Mouse (Mus musculus) layer of hippocampus, adult 8-10 months (tissue): Measurements from ENCODE around the gene Pptc7. TPM values are rescaled to one million over a fixed set of nuclear protein-coding genes. Genes with fewer than 3 reads are reported as not detected.

ENCODE experiments used
- DNase-seq, 2 experiments: peaks; one replicate each; pipeline ENCODE4 v3.0.0; 2022; ENCODE audit warnings: low spot score in 2 of 2
- total RNA-seq, 4 experiments: library from RNA; stranded (reverse); gene quantifications; 2 replicates each; pipeline ENCODE4 v1.2.4; 2022

Pptc7 gene
- total RNA-seq, 4 experiments from 2014 or later, result 41.0 to 48.0 (median 43.7) TPM

GRCm38 (mm10) chr5:122327283-122327682 lies 43.1 kb downstream of the Pptc7 start:
- DNase-seq, result no peak

GRCm38 (mm10) chr5:122330269-122330668 lies 46.1 kb downstream of the Pptc7 start:
- DNase-seq, result no peak

GRCm38 (mm10) chr5:122334682-122335081 lies 50.5 kb downstream of the Pptc7 start:
- no peak for DNase-seq

DNA sequence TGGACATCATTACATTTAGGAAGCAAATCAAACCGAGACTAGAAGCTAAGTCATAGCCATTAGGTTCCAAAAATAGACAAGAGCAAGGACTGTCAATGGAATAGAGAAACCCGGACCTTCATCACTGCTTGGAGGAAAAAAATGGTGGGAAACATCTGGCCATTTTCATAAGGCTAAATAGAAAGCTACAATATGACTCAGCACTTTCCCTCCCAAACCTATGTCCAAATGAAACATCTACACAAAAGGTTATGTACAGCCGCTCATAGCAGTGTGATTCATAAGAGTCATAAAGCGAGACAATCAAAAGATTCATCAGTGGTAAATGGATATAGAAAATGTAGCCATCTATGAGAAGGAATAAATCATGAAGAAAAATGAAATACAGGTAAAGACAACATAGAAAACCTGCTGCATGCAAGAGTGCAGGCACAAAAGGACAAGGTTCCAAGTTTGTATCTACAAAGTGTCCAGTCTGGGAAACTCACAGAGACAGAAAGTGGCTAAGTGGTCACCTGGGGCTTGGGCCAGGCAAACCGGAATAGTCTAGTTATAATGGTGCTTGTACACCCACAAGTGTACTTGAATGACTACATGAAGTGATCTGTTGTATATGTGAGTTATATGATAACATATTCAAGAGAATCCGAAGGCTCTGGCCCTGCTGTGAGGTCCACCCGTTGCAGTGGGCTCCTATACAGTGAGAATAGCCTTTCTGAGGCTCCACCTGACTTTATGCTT lies 52.6 kb downstream of the Pptc7 start:
- no peak for DNase-seq

DNA sequence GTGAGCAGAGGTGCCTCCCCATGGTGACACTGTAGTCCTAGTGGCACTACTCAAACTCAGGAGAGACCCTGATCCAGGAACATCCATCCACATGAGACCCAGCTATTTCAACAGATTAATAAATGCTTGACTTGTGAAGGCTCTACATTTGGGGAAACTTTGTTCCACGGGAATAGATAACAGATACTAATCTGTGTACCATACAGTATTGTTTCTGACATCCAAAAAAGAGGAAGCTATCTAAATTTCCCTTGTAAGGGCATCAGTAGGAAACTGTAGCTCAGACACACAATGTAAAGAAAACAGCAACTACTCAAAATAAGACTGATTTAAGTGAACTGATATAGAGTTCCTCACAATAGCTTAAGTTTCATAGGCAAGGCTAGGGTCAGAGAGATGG lies 58.7 kb downstream of the Pptc7 start:
- DNase-seq, result no peak

GRCm38 (mm10) chr5:122343768-122344167 lies 59.6 kb downstream of the Pptc7 start:
- DNase-seq, result no peak

GRCm38 (mm10) chr5:122344260-122344659 lies 60.1 kb downstream of the Pptc7 start:
- DNase-seq, result peak in 1 of 2 experiments; percentile 65

DNA sequence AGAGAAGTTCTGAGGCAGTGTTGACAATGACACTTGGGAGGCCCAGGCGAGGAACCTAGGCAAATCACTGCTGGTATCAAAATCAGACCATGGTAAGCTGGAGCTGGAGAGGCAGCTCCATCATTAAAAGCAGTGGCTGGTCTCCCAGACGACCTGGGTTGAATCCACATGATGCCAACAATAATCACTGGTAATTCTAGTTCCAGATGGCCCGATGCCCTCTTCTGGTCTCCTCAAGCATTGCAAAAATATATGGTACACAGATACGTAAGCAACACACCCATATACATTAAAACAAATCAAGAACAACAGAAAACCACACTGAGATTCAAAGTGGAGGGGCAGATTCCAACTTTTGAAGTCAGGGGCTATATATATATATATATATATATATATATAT lies 61.6 kb downstream of the Pptc7 start:
- no peak for DNase-seq

DNA sequence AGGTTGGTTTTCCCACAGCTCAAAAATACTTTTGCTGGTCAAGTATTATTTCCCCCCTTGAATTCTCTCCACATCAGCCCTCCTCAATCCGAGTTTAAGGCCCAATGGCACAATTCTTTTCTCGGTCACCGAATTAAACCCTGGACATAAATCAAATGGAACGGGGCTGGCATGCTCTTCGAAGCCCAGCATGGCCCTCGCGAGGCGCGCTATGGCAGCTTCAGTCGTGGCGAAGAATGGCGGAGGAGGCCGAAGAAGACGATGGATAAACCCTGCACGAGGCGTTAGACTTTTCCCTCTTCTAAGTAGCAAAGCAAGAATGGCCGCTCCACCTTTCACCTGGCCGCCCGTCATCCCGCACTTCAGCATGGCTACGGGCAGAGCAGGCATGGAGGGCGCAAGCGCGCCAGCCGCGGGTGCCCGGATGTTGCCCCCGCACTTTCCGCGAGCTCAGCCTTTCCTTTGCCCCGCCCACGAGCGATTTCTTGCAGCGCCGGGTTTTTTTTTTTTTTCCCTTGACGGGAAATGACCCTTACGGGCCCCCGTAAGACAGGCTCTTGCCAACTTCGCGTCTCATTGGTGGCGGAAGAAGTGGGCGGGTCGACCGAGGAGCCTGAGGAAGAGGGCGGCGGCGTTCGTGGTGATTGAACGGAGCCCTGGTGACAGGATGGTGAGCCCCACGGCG lies 69.8 kb downstream of the Pptc7 start, which contains the start of the genes Rad9b and Vps29:
Rad9b (minus strand) TSS at position 427 of the 685 bp plus-strand sequence.
Vps29 (plus strand) TSS at position 563 of the 685 bp plus-strand sequence.
- DNase-seq, result peak; percentile 96

DNA sequence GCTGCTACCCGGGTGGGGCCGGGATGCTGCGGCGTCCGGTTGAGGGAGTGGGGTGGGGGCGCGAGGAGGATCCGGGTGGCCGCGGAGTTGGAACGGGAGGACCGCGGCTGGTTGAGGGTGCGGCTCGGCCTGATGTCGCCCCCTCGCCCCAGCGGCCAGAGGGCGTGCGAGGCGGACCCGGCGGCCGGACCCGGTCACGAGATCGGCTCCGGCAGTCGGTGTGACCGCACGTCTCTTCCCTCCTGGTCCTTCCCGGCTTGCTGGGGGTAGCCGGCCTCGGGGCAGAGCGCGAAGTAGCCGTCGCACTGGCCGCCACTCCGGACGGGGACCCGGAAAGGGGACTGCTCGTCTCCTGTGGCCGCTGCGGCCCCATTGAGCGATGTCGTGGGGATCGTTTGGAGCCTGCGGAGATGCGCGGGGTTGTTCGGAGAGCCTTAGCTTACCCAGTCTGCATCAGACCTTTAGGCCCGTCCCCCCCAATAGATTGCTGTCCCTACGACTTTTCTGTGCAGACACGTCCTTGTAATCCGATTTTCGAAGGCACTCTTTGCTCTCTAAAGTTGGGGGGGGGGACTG lies 70.4 kb downstream of the Pptc7 start:
- no peak for DNase-seq

DNA sequence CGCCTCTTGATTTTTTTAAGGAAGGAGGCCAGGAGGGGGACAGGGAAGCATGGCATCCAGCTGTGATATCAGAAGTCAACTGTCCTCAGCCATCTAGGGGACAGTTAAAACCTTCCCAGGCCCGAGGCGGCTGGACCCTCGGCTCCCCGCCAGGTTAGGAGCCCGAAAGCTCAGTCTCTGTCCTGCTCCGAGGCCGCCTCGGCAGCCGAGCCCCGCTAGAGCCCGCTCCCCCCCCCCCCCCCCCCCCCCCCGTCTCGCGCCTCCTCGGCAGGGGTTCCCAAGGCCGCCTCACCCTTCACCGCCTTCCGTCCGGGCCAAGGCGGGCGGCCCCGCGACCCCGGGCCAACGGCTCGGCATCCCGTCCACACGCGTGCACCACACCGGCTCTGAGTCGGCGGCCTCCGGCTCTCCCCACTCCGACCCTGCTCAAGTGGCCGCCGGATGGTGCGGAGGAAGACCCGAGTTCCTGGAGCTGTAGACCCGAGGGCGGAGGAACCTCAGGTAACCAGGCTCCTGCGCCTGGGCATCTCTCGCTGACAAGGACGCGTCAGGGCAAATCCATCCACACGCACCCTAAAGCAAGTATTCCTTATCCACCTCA lies 87.5 kb downstream of the Pptc7 start, which contains the start of gene Gpn3:
Gpn3 (plus strand) TSS at position 286 of the 601 bp plus-strand sequence.
- DNase-seq, result no peak

DNA sequence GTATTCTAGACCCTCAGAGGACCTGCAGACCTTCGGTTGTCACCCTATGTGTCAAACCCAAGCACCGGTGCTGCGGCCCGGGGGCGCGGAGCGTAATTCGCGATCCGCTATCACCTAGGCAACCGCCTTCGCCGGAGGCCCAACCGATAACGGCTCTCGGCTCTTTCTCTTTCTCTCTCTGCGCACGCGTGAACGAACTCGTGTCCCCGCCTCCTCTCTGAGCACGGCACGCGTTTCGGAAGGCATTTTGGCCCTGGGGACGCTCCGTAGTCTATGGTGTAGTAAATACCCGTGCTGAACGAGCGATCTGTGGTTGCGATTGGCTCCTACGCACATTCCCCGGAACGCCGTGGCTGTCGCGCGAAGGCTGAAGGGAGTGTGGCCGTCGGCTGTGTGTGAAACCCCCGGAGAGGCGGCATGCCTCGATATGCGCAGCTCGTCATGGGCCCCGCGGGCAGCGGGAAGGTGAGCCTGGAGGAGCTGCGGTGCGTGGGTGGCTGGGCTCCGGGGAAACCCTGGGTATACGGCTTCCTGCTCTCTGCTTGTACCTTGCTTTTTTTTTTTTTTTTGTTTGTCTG lies 88.1 kb downstream of the Pptc7 start, which contains the start of gene Fam216a:
Fam216a (minus strand) TSS at position 173 of the 578 bp plus-strand sequence.
- DNase-seq, result peak; percentile 99

DNA sequence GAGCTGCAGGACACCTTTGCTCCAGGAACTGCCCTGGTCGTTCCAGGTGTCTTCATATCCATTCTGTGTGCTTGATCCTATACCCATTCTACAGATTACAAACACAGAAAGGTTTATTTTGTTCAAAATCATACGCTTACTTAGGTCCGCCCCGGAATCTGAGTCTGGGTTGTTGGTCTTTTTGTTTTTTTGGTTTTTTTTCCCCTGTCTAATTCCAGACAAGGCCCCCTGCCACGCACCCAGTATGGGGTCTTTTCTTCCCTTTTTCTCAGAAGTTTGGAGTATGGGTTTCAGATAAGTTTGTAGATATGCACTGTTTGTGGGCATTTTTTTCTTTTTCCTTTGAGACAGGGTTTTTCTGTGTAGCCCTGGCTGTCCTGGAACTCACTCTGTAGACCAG lies 88.7 kb downstream of the Pptc7 start:
- DNase-seq, result no peak

Other genes with a start within 250 kb of the Pptc7 start
- 10 to 100 TPM; 41.0 to 48.6 (median 45.2) TPM for gene Cux2, start 234.3 kb upstream of the Pptc7 start, total RNA-seq
- 1 to 10 TPM in 3 of 4 experiments, under 1 TPM in 1; 0.80 to 4.7 (median 2.9) TPM for gene Myl2, start 183.4 kb upstream of the Pptc7 start, total RNA-seq
- gene Ccdc63, start 143.5 kb upstream of the Pptc7 start, total RNA-seq, result 1 to 10 TPM in 1 of 4 experiments, under 1 TPM in 3; 0.29 to 1.7 (median 0.48) TPM
- 100 to 1,000 TPM; 165 to 238 (median 203) TPM for gene Ppp1cc, start 126.1 kb upstream of the Pptc7 start, total RNA-seq
- gene Hvcn1, start 77.6 kb upstream of the Pptc7 start, total RNA-seq, result 10 to 100 TPM in 2 of 4 experiments, 1 to 10 TPM in 2; 2.1 to 22.9 (median 8.2) TPM
- 10 to 100 TPM; 14.7 to 17.7 (median 16.1) TPM for gene Tctn1, start 19.9 kb upstream of the Pptc7 start, total RNA-seq
- gene Rad9b, start 69.9 kb downstream of the Pptc7 start, total RNA-seq, result 1 to 10 TPM; 3.2 to 5.0 (median 4.1) TPM
- gene Vps29, start 70.0 kb downstream of the Pptc7 start, total RNA-seq, result 100 to 1,000 TPM; 164 to 207 (median 188) TPM
- 10 to 100 TPM; 20.7 to 29.4 (median 27.1) TPM for gene Gpn3, start 87.5 kb downstream of the Pptc7 start, total RNA-seq
- 10 to 100 TPM; 70.9 to 74.0 (median 72.8) TPM for gene Fam216a, start 88.0 kb downstream of the Pptc7 start, total RNA-seq
- gene Arpc3, start 107.5 kb downstream of the Pptc7 start, total RNA-seq, result 100 to 1,000 TPM; 232 to 259 (median 252) TPM
- 10 to 100 TPM; 33.0 to 39.2 (median 36.3) TPM for gene Anapc7, start 137.3 kb downstream of the Pptc7 start, total RNA-seq
- gene Atp2a2, start 217.9 kb downstream of the Pptc7 start, total RNA-seq, result 100 to 1,000 TPM; 558 to 681 (median 612) TPM